Mouse (Mus musculus): ENCODE measurements around the gene Acad11. TPM values are rescaled to one million over a fixed set of nuclear protein-coding genes. Genes with fewer than 3 reads are reported as not detected.

Acad11 gene
- polyA plus RNA-seq, 1 experiment: 35.6 TPM

GRCm38 (mm10) chr9:104080038-104080437, 16.9 kb downstream of the Acad11 start:
- no peak for DNase-seq (ENCODE audit: low spot score)

DNA sequence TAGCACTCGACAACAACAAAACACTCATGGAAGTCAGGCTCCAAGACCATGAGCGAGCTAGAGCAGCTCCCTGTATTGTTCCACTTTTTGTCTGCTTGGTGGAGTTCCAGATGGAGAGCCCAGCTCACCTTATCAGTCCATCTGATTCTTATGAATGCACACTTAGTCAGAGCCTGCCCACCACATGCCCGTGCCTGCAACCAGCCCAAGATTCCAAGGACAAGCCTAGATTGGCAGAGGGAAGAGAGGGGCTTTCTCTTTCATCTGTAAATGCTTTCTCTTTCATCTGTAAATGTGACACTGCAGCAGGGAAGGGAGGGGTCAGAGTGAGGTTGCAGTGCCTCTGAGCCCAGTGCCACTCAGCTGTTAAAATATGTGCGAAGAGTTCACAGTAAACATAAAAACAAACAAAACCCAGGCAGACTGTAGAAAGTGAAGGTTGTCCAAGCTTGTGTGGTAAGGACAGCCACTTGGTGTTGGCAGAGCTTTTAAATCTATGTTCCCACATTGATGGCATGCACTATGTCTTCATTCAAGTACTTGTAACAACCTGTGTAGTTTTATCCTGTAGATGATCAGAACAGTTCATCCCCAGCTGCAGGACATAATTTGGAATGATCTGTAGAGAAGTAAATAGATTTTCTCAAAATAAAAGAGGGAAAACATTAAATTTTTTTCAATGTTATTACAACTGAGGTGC, 22.7 kb downstream of the Acad11 start:
- peak; percentile 41 for DNase-seq (ENCODE audit: low spot score)

DNA sequence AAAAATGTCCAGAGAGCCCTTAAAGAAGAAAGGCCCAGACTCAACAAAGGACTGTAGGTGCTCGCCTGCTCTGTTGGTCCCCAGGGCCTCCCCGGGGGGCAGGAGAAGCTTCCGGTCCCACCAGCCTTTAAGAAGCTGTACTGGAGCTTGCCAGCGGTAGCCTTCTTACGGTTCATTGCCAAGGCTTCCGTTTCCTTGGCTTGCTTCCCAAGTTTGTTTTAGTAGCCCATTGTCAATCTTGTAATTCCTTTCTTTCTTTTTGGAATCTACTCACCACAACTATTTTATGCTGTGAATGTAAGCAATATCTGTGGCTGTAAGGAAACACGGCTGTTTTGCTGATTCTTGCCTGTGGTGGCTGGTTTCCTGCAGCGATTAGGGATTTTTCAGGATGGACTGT, 25.4 kb downstream of the Acad11 start:
- no peak for DNase-seq (ENCODE audit: low spot score)

GRCm38 (mm10) chr9:104092945-104093344, 29.8 kb downstream of the Acad11 start:
- DNase-seq (ENCODE audit: low spot score): no peak

GRCm38 (mm10) chr9:104098256-104098655, 35.1 kb downstream of the Acad11 start:
- DNase-seq (ENCODE audit: low spot score): no peak

GRCm38 (mm10) chr9:104099060-104099459, 35.9 kb downstream of the Acad11 start:
- no peak for DNase-seq (ENCODE audit: low spot score)

DNA sequence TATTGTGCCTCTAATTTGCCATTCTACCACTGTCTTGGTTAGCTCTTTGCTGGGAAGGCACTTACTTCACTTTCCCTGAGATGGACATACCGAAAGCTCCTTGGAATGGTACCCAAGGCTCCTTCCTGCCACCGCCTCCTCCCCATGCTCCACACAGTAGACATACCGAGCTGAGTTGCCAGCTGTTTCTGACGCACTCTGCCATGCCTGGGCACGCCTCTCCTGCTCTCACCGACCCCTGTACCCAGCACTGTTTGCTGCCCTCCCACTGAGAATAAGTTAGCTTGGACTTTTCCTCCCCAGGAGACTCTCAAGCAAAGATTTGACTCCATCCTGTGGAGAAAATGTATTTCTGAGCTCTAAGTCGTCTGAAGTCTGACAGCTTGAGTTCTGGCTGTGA, 37.6 kb downstream of the Acad11 start:
- no peak for DNase-seq (ENCODE audit: low spot score)

DNA sequence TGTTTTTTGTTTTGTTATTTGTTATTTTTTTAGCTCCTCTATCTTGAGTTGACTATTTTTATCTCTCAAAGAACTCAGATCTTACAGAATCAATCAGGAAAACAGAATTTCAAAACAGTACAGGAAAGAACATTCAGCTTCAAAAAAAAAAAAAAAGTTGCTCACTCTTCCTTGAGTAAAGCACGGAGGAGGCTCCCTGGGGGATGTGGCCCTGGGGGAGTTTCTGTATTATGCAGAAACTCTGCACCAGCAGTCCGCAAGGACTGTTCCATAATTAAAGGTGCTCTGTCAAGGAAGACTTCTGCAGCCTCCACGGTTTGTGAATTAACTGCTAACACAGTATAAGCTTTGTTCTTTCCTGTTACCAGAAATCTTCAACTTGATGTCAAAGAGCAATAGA, 38.3 kb downstream of the Acad11 start:
- no peak for DNase-seq (ENCODE audit: low spot score)

DNA sequence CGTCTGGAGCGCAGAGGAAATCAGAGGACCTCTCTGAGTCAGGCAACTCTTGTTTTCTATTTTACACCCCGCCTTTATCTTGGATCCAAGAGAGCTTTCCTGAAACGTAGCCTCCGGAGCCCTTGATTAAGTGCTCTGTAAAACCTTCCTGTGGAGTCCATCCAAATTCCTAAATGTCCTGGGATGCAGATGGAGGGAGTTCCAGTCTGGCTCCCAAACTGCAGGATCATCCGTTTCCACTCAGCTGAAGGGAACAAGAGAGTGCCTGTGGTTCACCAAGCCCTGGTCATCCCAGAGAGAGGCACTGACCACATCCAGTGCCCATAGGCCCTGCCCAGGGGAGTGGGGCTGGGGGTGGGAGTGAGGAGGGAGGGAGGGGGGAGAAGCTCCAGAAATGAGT, 39.1 kb downstream of the Acad11 start:
- DNase-seq (ENCODE audit: low spot score): no peak

DNA sequence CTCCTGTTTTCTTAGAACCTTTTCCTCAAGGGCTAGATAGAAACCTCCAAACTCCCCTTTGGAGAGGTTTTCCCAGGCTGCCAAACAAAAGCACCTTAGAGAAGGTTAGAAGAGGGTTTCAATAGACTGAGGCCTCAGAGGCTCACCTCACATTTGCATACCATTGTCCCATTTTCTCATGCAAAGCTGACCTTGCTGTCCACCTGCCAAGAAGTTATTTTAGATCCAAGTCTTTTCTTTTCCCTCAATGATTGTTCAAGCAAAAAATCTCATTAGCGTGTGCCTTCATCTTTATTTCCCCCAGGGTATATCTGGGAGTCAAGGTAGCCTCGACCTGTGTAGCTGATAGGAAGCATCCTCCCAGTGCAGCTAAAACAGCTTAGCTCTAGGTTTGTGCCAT, 39.7 kb downstream of the Acad11 start:
- DNase-seq (ENCODE audit: low spot score): no peak

DNA sequence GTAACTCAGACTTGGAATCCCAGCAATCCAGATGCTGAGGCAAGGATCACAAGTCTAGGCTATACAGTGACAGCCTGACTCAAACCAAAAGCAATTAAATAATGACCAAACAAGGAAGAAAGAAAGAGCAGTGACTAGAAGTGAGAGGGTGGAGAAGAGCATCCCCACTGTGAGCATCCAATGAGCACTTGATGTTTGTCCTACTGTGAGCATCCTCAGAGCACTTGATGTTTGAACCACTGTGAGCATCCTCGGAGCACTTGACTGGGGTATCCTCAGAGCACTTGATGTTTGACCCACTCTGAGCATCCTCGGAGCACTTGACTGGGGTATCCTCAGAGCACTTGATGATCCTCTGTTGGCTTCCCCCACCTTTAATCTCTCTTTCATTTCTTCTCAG, 41.8 kb downstream of the Acad11 start:
- DNase-seq (ENCODE audit: low spot score): no peak

DNA sequence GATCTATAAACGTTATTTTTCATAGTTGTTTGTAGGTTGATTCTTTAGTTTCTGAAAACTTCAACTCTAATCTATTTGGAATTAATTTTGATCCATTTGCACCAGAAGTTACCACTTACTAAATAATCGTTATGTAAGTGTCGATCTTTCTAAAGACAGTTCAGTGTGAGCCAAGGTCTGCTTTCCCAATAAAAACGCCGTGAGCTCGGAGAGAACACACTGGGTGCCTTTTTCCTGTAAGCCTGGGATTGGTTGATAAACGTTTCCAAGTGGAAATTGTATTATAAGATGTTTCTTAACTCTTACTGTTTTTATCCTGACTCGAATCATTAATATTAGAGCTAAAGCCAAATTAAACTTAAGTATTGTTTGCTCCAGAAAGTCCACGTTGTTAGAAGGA, 43.8 kb downstream of the Acad11 start:
- DNase-seq (ENCODE audit: low spot score): no peak

GRCm38 (mm10) chr9:104107482-104107881, 44.3 kb downstream of the Acad11 start:
- no peak for DNase-seq (ENCODE audit: low spot score)

DNA sequence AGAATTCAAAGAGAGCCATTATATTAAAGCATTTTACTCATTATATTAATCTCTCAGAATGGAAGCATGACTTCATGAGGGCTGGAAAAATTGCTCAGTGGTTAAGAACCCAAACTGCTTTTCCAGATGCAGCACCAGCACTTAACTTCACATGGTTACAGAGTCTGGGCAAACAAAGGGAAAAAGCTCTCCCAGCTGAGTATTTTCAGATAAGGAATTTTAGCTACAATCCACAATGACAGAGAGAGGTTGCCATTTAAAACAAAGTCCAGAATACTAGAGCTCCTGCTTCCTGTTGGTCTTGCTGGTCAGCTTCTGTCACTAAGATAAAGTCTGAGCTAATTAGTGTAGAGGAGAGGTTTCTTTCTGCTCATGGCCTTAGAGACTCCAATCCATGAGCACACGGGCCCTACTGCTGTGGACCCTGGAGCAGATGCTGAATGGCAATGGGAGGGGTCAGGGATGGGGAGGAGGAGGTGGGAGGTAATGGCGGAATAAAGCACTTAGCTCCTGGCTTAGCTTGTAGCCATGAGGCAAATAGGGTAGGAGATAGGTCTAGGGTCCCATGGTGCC, 45.5 kb downstream of the Acad11 start:
- no peak for DNase-seq (ENCODE audit: low spot score)

DNA sequence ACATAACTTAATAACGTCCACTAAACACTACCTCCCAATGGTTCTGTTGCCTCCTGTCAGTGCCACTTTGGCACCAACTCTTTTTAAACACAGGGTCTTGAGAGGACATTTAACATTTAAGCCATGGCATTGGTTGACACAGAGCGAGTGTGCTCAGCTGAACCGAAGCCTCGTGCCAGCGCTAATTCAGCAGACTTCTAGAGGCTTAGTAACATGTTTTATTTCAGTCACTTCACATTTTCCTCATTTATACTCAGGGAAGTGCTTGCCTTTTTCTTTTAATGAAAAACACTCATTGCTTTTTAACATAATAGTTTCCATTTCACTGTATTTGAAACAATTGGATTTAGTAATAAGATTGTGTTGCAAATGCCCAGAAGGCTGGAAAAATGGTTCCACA, 46.0 kb downstream of the Acad11 start:
- no peak for DNase-seq (ENCODE audit: low spot score)

- no peak for DNase-seq (ENCODE audit: low spot score)
These were observed 59.9 kb downstream of the Acad11 start for GRCm38 (mm10) chr9:104123101-104123500.

GRCm38 (mm10) chr9:104123622-104124021, 60.4 kb downstream of the Acad11 start:
- DNase-seq (ENCODE audit: low spot score): no peak

DNA sequence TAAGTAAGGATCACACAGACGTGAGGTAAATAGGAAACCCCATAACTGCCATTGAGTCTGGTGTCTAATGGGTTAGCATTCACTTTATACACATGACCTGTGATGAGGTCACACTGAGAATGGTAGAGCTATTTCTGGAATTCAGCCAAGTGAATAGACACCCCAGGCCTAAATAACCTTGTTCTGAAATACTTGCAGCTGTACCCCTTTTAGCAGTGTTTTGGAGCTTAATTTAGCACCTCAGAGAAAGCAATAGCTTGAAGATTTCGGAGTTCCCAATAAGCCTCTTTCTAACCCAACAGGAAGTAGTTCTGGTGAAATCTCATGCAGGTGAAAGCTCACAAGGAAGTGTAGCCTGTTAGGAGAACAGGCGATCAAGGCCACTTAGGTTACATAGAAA, 63.7 kb downstream of the Acad11 start, which contains the start of gene Ackr4:
Gene Ackr4 (minus strand): TSS at position 101 of the 400 bp plus-strand sequence.
- DNase-seq (ENCODE audit: low spot score): no peak

GRCm38 (mm10) chr9:104128110-104128509, 64.9 kb downstream of the Acad11 start:
- no peak for DNase-seq (ENCODE audit: low spot score)

GRCm38 (mm10) chr9:104130141-104130755, 67.1 kb downstream of the Acad11 start:
- no peak for DNase-seq (ENCODE audit: low spot score)

DNA sequence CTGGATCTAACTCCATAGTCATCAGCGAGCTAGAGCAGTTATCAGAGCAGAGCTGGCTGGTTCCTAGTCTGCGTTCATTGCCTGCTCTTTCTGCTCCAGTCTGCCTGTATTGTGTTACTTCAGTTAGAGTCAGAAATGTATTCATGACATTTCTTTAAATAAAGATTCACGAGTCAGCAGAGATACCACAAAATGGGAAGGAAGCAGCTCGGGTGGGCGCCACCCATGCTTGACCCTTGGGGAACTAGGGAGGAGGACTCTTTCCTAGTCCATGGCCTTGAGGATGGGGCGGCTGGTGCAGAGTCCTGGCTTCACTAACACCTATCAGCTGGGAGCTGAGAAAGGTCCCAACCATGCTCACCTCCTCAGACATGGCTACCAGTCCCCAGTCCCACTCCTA, 77.2 kb downstream of the Acad11 start:
- DNase-seq (ENCODE audit: low spot score): no peak

GRCm38 (mm10) chr9:104142805-104143204, 79.6 kb downstream of the Acad11 start:
- DNase-seq (ENCODE audit: low spot score): no peak

- no peak for DNase-seq (ENCODE audit: low spot score)
These were observed 81.3 kb downstream of the Acad11 start for GRCm38 (mm10) chr9:104144314-104144996.
